Mouse (Mus musculus) layer of hippocampus, postnatal 36 days (tissue): ENCODE data around the gene BC003965. TPM values are rescaled to one million over a fixed set of nuclear protein-coding genes. Genes with fewer than 3 reads are reported as not detected.
A peak's percentile ranks its signal among the peaks of the same experiment; 100 is the strongest.
"Not testable (repeated sequence)": the region's sequence is repeated elsewhere in the genome, so short reads cannot be mapped to it uniquely, and the experiment has no call there.

Experiments used
- DNase-seq, 2 experiments: peaks; one replicate each; pipeline ENCODE4 v3.0.0; 2022
- total RNA-seq, 2 experiments: library from RNA; stranded (reverse); gene quantifications; 2 replicates each; pipeline ENCODE4 v1.2.3; 2021

The BC003965 gene
- total RNA-seq, 2 experiments from 2014 or later, result 20.3 to 22.6 TPM

GRCm38 (mm10) chr17:25219492-25220295, 35.3 kb downstream of the BC003965 start:
- no peak for DNase-seq

DNA sequence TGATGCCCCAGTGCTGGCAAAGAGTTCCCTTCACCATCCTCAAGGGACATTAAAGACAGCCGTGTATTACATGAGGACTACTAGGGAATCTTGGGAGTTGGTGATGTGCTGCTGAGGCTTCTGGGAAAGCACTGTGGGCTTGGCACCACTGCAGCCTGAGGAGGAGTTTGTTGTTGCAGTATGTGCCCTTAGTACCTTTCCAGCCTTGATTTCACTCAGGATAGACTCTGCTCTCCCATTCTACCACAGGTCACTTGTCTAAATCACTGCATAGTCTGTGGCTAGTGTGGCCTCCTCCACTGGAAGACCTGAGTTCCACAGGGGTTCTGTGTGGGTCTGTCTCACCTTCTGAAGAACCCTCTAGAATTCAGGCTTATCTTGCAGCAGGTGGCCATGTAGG, 36.4 kb downstream of the BC003965 start:
- DNase-seq, result no peak

GRCm38 (mm10) chr17:25221821-25222503, 37.6 kb downstream of the BC003965 start:
- DNase-seq, result no peak

- peak in 1 of 2 experiments; percentile 34 for DNase-seq
Measured at GRCm38 (mm10) chr17:25222504-25222940, 38.2 kb downstream of the BC003965 start.

- no peak for DNase-seq
Measured at GRCm38 (mm10) chr17:25222951-25223601, 38.7 kb downstream of the BC003965 start.

DNA sequence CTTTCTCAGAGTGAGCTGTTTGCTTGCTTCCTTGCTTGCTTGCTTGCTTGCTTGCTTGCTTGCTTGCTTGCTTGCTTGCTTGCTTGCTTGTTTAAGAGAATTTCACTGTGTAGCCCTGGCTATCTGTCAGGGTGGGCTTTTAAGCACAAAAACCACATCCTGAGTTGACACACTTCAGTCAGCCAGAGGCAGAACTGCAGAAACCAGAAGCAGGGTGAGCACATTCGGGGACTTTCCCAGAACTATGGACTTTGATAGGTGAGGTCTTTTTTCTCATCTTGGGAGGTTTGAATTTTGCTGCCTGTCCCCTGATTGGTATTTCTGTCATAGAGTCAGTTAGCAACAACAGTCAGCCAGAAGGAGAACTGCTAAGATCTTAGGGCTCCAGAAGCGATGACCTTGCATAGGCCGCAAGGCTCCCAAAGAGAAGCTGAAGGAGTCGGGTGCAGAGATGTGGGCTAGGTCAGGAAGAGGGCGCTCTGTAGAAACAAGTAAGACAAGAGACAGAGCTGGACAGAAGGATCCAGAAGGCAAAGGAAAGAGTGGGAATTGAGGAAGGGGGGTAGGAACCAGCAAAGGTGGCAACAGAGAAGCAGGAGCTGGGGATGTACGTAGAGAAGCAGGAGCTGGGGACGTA, 40.4 kb downstream of the BC003965 start:
- no peak for DNase-seq

DNA sequence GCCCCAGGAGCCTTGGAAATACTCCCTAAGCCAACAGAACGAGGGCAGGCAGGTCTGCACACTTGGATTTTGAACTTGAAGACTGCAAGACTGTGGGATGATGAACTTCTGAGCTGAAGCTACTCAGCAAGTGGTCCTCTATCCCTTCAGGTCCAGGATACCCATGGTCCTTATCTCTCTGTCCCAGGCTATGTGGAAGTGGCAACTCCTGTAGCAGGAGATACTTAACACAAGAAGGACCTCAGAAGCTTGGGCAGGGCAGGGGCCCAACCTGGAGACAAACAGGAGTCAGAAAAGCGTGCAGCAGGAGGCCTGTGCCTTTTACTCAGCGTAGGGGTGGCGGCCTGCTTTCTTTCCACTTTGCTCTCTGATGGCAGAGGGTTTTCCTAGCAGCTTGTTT, 41.3 kb downstream of the BC003965 start:
- DNase-seq, result no peak

DNA sequence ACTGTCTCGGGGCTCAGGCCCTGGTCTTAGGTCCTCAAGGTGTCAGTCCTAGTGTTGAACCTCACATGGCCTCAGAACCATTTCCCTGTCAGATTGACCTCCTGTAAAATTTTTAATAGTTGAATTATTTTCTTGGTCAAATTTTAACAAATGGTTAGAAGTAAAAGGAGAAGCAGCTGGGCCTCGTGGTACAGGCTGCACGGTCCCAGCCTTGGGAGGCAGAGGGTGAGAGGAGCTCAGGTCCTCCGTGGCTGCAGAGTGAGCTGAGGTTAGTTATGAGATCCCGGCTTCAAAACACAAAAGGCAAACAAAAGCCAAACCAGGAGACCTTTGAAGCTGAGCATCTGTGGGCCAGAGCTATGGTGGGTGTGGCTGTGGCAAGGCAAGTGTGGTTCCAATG, 43.6 kb downstream of the BC003965 start:
- DNase-seq, result no peak

- not testable (repeated sequence) for DNase-seq
Measured at GRCm38 (mm10) chr17:25230014-25230655, 45.8 kb downstream of the BC003965 start.

- DNase-seq, result no peak
Measured at GRCm38 (mm10) chr17:25230700-25231099, 46.3 kb downstream of the BC003965 start.

- not testable (repeated sequence) for DNase-seq
Measured at GRCm38 (mm10) chr17:25231621-25232020, 47.3 kb downstream of the BC003965 start.

DNA sequence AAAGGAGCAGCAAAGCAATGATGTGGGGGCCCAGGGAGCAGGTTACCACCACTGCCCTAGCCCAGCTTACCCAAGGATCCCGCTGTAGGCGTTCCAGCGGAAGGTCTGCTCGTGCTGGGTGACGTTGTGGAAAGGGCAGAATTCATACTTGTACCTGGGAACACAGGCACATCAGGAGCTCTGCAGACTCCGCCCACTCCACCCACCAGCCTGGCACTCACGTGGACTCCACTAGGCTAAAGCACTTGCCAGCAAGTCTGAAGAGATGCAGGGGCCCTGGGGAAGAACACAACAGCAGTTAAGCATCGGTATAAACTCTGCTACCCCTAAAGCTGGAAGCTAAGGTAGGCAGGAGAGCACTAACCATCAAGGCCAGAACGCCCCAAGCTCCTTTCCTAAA, 51.3 kb downstream of the BC003965 start:
- no peak for DNase-seq

Other genes with a start within 250 kb of the BC003965 start
- 100 to 1,000 TPM; 384 to 406 TPM for gene Mapk8ip3, start 247.6 kb upstream of the BC003965 start, total RNA-seq
- gene Jpt2, start 223.9 kb upstream of the BC003965 start, total RNA-seq, result 1 to 10 TPM; 5.5 to 6.3 TPM
- 10 to 100 TPM; 27.2 to 28.3 TPM for gene Cramp1l, start 168.8 kb upstream of the BC003965 start, total RNA-seq
- 10 to 100 TPM; 23.8 to 24.0 TPM for gene Ift140, start 168.5 kb upstream of the BC003965 start, total RNA-seq
- gene Tmem204, start 101.0 kb upstream of the BC003965 start, total RNA-seq, result 1 to 10 TPM; 7.7 to 8.2 TPM
- 10 to 100 TPM; 36.6 to 37.8 TPM for gene Telo2, start 68.6 kb upstream of the BC003965 start, total RNA-seq
- 1 to 10 TPM; 2.3 to 2.5 TPM for gene Ptx4, start 63.8 kb upstream of the BC003965 start, total RNA-seq
- 10 to 100 TPM; 52.3 to 53.0 TPM for gene Clcn7, start 51.2 kb upstream of the BC003965 start, total RNA-seq
- gene Ccdc154, start 22.1 kb upstream of the BC003965 start, total RNA-seq, result under 1 TPM; 0.15 TPM
- not detected for gene Gm38655, start 9.1 kb upstream of the BC003965 start, total RNA-seq
- 10 to 100 TPM; 39.4 to 44.6 TPM for gene Unkl, start 3.8 kb downstream of the BC003965 start, total RNA-seq
- 10 to 100 TPM; 67.3 to 72.2 TPM for gene Gnptg, start 55.6 kb downstream of the BC003965 start, total RNA-seq
- 10 to 100 TPM; 23.5 to 25.5 TPM for gene Tsr3, start 55.6 kb downstream of the BC003965 start, total RNA-seq
- gene Baiap3, start 71.8 kb downstream of the BC003965 start, total RNA-seq, result 1 to 10 TPM; 6.2 to 7.7 TPM
- gene Ube2i, start 90.1 kb downstream of the BC003965 start, total RNA-seq, result 100 to 1,000 TPM; 234 to 241 TPM
- not detected for gene Prss34, start 113.8 kb downstream of the BC003965 start, total RNA-seq
- not detected for gene Prss28, start 124.1 kb downstream of the BC003965 start, total RNA-seq
- gene Prss29, start 134.1 kb downstream of the BC003965 start, total RNA-seq, result not detected
- under 1 TPM in 1 of 2 experiments, not detected in 1; 0.56 TPM for gene Tpsab1, start 161.0 kb downstream of the BC003965 start, total RNA-seq
- under 1 TPM in 1 of 2 experiments, not detected in 1; 0.96 TPM for gene Tpsb2, start 181.8 kb downstream of the BC003965 start, total RNA-seq
- gene Tpsg1, start 184.7 kb downstream of the BC003965 start, total RNA-seq, result not detected
- 100 to 1,000 TPM; 107 to 127 TPM for gene Cacna1h, start 249.2 kb downstream of the BC003965 start, total RNA-seq